Mouse (Mus musculus) limb, embryonic 11.5 days (tissue): ENCODE data around the gene Clcn6. TPM values are rescaled to one million over a fixed set of nuclear protein-coding genes. Genes with fewer than 3 reads are reported as not detected.

ENCODE experiments used
- ATAC-seq: fragments of 200-750 bp; cut with Nextera tagmentation; 2 replicates; pipeline ENCODE4 v1.8.0; 2017; ENCODE audit warnings: low read depth; ENCODE audit not compliant: insufficient number of reproducible peaks, low FRiP score, low TSS enrichment
- DNase-seq: peaks from one replicate; pipeline ENCODE4 v3.0.0-alpha.2; 2015; ENCODE audit warnings: low spot score
- H3K27ac ChIP-seq: fragments of 300-500 bp; sonication (generic); replicated peaks from 2 replicates; pipeline ENCODE4 v1.5.1; 2014; ENCODE audit warnings: low read depth, mild to moderate bottlenecking, low read length
- H3K27me3 ChIP-seq: fragments of 300-500 bp; sonication (generic); 2 replicates; pipeline ENCODE4 v1.6.1; 2014; ENCODE audit warnings: mild to moderate bottlenecking, low read length, mixed read lengths; ENCODE audit not compliant: control insufficient read depth, insufficient read depth
- H3K36me3 ChIP-seq: fragments of 300-500 bp; sonication (generic); 2 replicates; pipeline ENCODE4 v1.6.1; 2014; ENCODE audit warnings: mild to moderate bottlenecking, low read length, moderate library complexity, mixed read lengths; ENCODE audit not compliant: control insufficient read depth, insufficient read depth
- H3K4me1 ChIP-seq: fragments of 300-500 bp; sonication (generic); 2 replicates; pipeline ENCODE4 v1.6.1; 2014; ENCODE audit warnings: low read length, mixed read lengths; ENCODE audit not compliant: control insufficient read depth, insufficient read depth
- H3K4me2 ChIP-seq: fragments of 300-500 bp; sonication (generic); 2 replicates; pipeline ENCODE4 v1.6.1; 2014; ENCODE audit warnings: low read depth, mild to moderate bottlenecking, moderate library complexity; ENCODE audit not compliant: severe bottlenecking
- H3K4me3 ChIP-seq: fragments of 300-500 bp; sonication (generic); 2 replicates; pipeline ENCODE4 v1.5.1; 2014; ENCODE audit warnings: low read depth, low read length
- H3K9ac ChIP-seq: fragments of 300-500 bp; sonication (generic); 2 replicates; pipeline ENCODE4 v1.6.1; 2014; ENCODE audit warnings: mild to moderate bottlenecking, low read length
- H3K9me3 ChIP-seq: fragments of 300-500 bp; sonication (generic); 2 replicates; pipeline ENCODE4 v1.6.1; 2016; ENCODE audit warnings: low read length; ENCODE audit not compliant: control insufficient read depth
- WGBS: fragments of 180-500 bp; shearing (Covaris S2); extraction: QIAGEN DNeasy Blood & Tissue Kit; methylation state at CpG from one replicate; pipeline ENCODE4 v1.1.7; 2014; 5-methylcytosine and 5-hydroxymethylcytosine counted together
- polyA plus RNA-seq: library from polyadenylated mRNA; unstranded; fragments of >200 nt; fragmentation: Nextera tagmentation; extraction: Ambion mirVana; gene quantifications from 2 replicates; pipeline ENCODE4 v1.2.1, GENCODE M21; 2014

The Clcn6 gene
- polyA plus RNA-seq, 1 experiment from 2014 or later = 7.5 TPM

DNA sequence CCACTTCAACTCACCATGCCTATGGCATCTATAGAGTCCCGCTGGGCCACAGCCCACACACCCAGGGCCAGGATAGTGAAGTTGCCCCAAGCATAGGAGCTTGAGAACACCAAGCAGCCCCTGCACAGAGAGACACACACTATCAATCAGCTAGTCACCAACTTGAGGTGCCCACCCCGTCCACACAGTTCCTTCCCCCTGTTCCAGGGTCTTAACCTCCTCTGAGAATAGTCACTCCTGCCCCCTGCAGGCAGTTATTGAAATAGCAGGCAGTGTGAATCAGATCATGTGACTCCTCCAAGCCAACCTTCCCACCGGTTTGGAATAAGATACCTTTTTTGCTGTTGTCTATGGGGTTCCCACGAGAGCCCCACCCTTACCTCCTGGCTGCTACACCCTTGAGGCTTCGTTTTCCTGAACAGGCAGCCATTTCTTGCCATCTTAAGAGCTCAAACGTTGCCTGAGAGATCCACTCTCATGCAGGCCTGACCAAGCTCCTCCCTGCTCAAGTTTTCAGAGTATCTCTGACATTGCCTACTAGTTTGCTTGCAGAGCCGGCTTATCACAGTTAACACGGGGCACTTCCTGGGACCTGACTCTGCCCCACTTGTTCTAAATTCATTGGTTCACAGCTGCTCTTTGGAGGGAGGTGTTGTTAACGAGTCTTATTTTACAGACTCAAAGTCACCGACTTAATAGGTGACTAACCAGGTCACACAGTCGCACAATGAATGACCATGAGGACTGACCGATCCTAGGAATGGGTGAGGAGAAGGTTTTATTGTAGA is 43.8 kb upstream of the Clcn6 start:
- Histone ChIP-seq H3K4me3 (no peak overlapping the region), H3K9me3 (no peaks in the 10 kb centered on the region), H3K4me2 (no peak overlapping the region), H3K27ac (no peak overlapping the region), H3K36me3 (no peaks in the 10 kb centered on the region; the same call in 1 of the 2 replicates), H3K4me1 (peaks cover 11% of the 10 kb centered on the region), H3K9ac (no peak overlapping the region), H3K27me3 (no peaks in the 10 kb centered on the region)
- DNase-seq (peak; percentile 79), ATAC-seq (no peak)
- 56% methylated on average over 12 of the region's 12 CpGs for WGBS

DNA sequence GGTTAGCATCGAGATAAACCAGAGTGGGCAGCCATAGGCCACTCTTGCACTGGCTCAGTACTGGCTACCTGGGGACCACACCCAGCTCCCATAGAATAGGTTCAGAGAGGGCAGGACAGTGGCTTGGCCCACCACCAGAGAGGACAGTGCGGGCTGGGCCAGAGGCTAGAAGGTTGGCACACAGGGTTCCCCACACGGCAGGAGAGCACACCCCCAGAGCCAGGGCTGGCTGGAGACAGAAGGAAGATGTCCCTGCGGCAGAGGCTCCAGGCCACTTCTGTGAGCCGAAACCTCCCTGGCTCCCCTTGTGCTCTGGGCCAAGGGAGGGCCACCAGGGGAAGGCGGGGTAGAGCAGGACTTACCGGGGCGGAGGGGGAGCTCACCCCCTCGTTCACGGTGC is 42.6 kb upstream of the Clcn6 start:
- Histone ChIP-seq H3K9me3 (no peaks in the 10 kb centered on the region), H3K36me3 (no peaks in the 10 kb centered on the region; the same call in 1 of the 2 replicates), H3K4me1 (peaks cover 4% of the 10 kb centered on the region; the same call in 1 of the 2 replicates), H3K27me3 (no peaks in the 10 kb centered on the region), H3K4me3 (no peak overlapping the region), H3K9ac (no peak overlapping the region), H3K4me2 (no peak overlapping the region), H3K27ac (no peak overlapping the region)
- 89% methylated on average over 10 of the region's 10 CpGs for WGBS
- DNase-seq = no peak
- no peak; the same call in 1 of the 2 replicates for ATAC-seq

DNA sequence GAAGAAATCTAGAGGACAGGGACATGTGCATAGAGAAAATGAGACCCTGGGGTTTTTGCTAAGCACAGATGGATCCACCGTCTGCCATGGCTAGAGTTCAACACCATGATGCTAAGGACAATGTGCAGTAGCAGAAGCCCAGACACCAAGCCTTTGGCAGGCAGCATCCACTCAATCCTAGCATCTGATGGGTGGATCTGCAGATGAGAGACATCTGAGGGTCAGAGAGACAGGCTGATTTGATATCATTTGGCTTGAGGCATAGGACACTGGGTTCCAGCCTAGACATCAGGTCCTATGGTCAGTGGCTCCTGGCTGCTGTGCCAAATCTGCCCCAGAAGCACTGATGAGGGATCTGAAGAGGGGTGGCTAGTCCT is 42.0 kb upstream of the Clcn6 start:
- Histone ChIP-seq H3K9ac (no peak overlapping the region), H3K4me3 (no peak overlapping the region), H3K4me1 (peaks cover 4% of the 10 kb centered on the region; the same call in 1 of the 2 replicates), H3K27me3 (no peaks in the 10 kb centered on the region), H3K27ac (no peak overlapping the region), H3K4me2 (no peak overlapping the region), H3K9me3 (no peaks in the 10 kb centered on the region), H3K36me3 (no peaks in the 10 kb centered on the region; the same call in 1 of the 2 replicates)
- 93% methylated on average over 1 of the region's 1 CpGs for WGBS
- ATAC-seq (no peak), DNase-seq (no peak)

DNA sequence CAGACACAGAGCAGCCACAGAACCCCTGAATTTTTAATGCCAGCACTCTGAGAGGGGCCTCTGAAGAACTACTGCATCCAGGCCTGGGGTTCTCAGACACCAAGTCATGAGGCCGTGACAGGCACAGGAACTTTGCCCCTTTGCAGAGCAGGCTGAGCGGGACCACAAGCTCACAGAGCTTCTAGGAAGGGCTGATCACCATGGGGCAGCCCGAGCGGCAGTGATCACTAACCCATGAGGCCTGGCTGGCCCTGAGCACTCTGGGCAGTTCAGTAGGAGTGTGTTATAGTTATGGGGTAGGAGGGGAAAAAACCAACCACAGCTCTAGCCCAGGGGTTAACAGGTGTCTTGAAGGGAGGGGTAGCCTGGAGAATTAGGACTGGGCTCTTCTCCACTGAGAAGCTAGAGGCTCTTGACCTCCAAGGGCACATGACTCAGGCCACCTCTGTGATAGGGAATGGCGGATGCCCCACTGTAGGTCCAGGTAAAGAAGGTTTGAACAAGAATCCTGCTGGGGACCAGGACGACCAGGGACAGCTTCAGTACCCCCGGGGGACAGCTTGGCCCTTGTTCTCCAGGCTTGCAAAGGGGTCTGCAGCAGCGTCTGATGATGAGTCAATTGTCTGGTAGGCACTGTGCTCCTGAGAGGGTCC is 41.4 kb upstream of the Clcn6 start:
- WGBS = 85% methylated on average over 8 of the region's 8 CpGs
- no peak for ATAC-seq
- Histone ChIP-seq H3K27ac (no peak overlapping the region), H3K4me1 (peaks cover 4% of the 10 kb centered on the region; the same call in 1 of the 2 replicates), H3K4me2 (no peak overlapping the region), H3K27me3 (no peaks in the 10 kb centered on the region), H3K9me3 (no peaks in the 10 kb centered on the region), H3K9ac (no peak overlapping the region), H3K36me3 (no peaks in the 10 kb centered on the region; the same call in 1 of the 2 replicates), H3K4me3 (no peak overlapping the region)
- DNase-seq = no peak

DNA sequence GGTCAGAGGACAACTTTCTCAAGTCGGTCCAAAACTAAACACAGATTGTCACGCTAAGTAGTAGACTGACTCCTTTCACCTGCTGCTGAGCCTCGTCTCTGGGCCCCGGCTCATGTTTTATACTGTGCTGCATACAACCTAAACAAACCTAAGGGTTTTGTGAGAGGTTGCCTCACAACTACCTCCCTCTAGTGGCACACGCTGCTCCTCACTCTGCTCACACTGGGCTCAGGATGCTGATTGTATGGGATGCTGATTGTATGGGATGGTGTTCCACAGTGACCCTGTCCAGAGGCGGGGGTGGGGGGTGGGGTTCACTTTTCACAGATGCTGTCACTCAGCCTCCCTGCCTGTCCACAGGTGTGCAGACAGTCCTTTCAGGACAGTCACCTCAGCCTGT is 40.6 kb upstream of the Clcn6 start:
- Histone ChIP-seq H3K4me2 (no peak overlapping the region), H3K36me3 (no peaks in the 10 kb centered on the region; the same call in 1 of the 2 replicates), H3K9ac (no peak overlapping the region), H3K4me3 (no peak overlapping the region), H3K9me3 (no peaks in the 10 kb centered on the region), H3K4me1 (peaks cover 1% of the 10 kb centered on the region; the same call in 1 of the 2 replicates), H3K27me3 (no peaks in the 10 kb centered on the region), H3K27ac (no peak overlapping the region)
- no peak for ATAC-seq
- no peak for DNase-seq
- 77% methylated on average over 6 of the region's 6 CpGs for WGBS

DNA sequence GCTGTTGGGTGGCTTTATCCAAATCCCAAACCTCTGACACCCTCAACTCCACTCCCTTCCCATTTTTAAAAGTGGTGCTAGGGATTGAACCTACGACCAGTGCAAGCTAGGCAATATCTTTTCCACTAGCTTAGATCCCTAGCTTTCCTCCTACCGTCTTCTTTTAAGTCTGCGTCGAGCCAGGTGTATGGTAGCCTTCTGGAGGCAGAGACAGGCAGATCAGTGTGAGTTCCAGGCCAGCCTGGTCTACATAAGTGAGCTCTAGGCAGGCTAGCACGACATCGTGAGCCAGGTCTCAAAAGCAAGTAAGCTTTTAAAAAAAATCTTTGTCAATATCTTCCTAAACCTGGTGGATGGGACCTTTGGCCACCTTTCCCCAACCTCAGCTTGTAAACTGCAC is 37.3 kb upstream of the Clcn6 start:
- 92% methylated on average over 6 of the region's 6 CpGs for WGBS
- no peaks in the 10 kb centered on the region for H3K27me3 ChIP-seq
- no peaks in the 10 kb centered on the region; the same call in 1 of the 2 replicates for H3K36me3 ChIP-seq
- no peak overlapping the region for H3K27ac ChIP-seq
- no peak for DNase-seq
- H3K4me3 ChIP-seq = no peak overlapping the region
- no peaks in the 10 kb centered on the region for H3K4me1 ChIP-seq
- no peaks in the 10 kb centered on the region for H3K9me3 ChIP-seq
- no peak for ATAC-seq
- no peak overlapping the region for H3K4me2 ChIP-seq
- no peak overlapping the region for H3K9ac ChIP-seq

DNA sequence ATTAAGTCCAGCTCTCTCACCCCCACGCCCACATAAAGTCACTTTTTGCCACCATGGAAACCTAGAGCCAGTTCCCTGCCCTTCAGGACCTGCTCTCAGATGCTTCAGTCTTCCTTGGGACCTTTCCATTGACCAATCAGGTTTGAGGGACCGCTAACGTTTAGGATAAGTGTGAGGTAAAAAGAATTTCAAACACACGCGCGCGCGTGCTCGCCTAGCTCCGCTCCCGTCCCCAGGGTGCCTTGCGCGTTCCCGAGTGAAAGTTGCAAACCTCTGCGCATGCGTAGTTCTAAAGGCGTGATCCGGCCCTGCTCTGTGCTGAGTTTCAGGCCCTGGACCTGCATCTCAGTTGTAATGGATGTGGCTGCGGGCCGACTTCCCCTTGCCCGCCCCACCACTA is 36.6 kb upstream of the Clcn6 start:
- 42% methylated on average over 21 of the region's 21 CpGs for WGBS
- H3K9ac ChIP-seq = peak overlapping the region; percentile 3; the same call in 1 of the 2 replicates
- DNase-seq = peak; percentile 76

DNA sequence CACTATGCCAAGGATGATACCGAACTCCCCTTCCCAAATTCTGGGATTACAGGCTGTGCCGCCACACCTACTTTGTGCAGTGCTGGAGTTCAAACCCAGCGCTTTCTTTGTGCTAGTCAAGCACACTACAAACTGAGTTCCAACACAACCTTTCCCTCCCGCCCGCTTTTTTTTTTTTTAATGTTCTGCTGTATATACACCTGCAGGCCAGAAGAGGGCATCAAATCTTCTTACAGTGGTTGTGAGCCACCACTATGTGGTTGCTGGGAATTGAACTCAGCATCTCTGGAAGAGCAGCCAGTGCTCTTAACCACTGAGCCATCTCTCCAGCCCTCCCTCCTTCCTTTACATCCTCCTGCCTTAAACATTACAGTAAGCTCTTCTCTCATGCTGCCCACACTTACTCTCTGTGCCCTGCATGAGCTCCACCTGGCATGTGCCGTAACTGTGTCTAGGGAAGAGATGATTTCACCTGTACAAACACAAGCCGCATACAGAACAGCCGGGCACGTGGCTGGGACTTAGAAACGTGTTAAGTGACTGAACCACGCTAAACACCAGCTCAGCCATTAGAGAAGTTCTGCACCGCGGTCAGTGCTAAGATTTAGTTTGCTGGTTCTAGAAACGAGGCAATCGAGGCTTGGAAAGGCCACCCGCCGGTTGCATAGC is 36.0 kb upstream of the Clcn6 start:
- no peak for ATAC-seq
- DNase-seq = no peak

More for the DNA sequence above, 36.6 kb upstream of the Clcn6 start:
- Histone ChIP-seq H3K27ac (no peak overlapping the region), H3K27me3 (no peaks in the 10 kb centered on the region), H3K4me2 (peak overlapping the region; percentile 41), H3K4me3 (peak overlapping the region; percentile 19; the same call in 1 of the 2 replicates), H3K36me3 (no peaks in the 10 kb centered on the region), H3K4me1 (no peaks in the 10 kb centered on the region), H3K9me3 (no peaks in the 10 kb centered on the region)
- ATAC-seq = no peak

More for the DNA sequence above, 36.0 kb upstream of the Clcn6 start:
- Histone ChIP-seq H3K4me1 (no peaks in the 10 kb centered on the region), H3K27ac (no peak overlapping the region), H3K9me3 (no peaks in the 10 kb centered on the region), H3K27me3 (no peaks in the 10 kb centered on the region), H3K4me2 (peak overlapping the region; percentile 41), H3K9ac (peak overlapping the region; percentile 3; the same call in 1 of the 2 replicates), H3K4me3 (no peak overlapping the region), H3K36me3 (no peaks in the 10 kb centered on the region)
- 53% methylated on average over 17 of the region's 17 CpGs for WGBS
